8 mouse cellular contexts compared by ENCODE assay signal in the genomic region with DNA sequence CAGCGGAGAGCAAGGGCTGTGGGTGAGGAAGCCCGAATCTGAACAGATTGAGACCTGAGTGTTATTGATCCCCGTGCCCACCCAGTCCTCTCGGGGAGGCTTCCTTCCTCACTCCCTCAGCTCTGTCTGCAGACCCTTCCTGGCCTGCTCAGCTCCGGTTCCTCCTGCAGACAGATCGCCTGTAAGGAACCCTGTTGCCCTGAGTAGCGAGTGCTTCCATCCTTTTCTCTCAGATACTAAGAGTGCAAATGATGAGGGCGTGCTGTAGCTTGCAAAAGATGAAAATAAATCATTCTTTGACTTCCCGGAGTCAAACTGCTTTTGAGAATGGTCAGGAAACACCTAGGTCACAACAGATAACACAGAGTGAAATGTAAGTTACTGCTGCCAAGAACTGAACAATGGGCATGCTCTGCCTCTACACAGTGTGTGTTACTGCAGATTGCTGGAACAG.
DNase-seq lines count a peak whose midpoint lies in the region; ATAC-seq lines count a peak whose summit lies in the region.

No protein-coding gene starts in this region.

- H3K27ac ChIP-seq in intestine, embryonic 14.5 days (ENCODE audit: low read depth), result no peak overlapping the region
- H3K27ac ChIP-seq in intestine, embryonic 16.5 days (ENCODE audit: low read length), result no peak overlapping the region
- 0 out of 2 replicates have a peak overlapping the region, but pooled peaks have one; percentile 19 for H3K27ac ChIP-seq in embryonic facial prominence, embryonic 10.5 days (replicated peaks)
- peak overlapping the region; percentile 42; the same call in 1 of the 2 replicates for H3K27ac ChIP-seq in midbrain, embryonic 14.5 days (replicated peaks; ENCODE audit: low read depth, low read length)

- no peak for DNase-seq in intestine, embryonic 14.5 days (ENCODE audit: low spot score)
- DNase-seq in embryonic facial prominence, embryonic 10.5 days (ENCODE audit: low spot score), result no peak
- DNase-seq in midbrain, embryonic 14.5 days, result peak; percentile 9
- DNase-seq in urinary bladder, postnatal 36 days (ENCODE audit: low spot score in 2 of 2), result no peak
- DNase-seq in layer of hippocampus, adult 9-11 months, result no peak

- peak overlapping the region; percentile 48 for H3K4me2 ChIP-seq in intestine, embryonic 14.5 days (ENCODE audit: low read length)
- H3K4me2 ChIP-seq in intestine, embryonic 16.5 days (ENCODE audit: low read depth, low read length), result no peak overlapping the region
- H3K4me2 ChIP-seq in midbrain, embryonic 14.5 days (ENCODE audit: low read length), result peak overlapping the region; percentile 58

- 21% methylated on average over 9 of the region's 9 CpGs for WGBS in intestine, embryonic 14.5 days
- WGBS in intestine, embryonic 16.5 days, result 34% methylated on average over 9 of the region's 9 CpGs
- 54% methylated on average over 9 of the region's 9 CpGs for WGBS in embryonic facial prominence, embryonic 10.5 days
- 76% methylated on average over 9 of the region's 9 CpGs for WGBS in midbrain, embryonic 14.5 days

- H3K9me3 ChIP-seq in intestine, embryonic 14.5 days (ENCODE audit: control insufficient read depth, low read length), result no peaks in the 10 kb centered on the region
- H3K9me3 ChIP-seq in intestine, embryonic 16.5 days (ENCODE audit: control insufficient read depth, low read length), result no peaks in the 10 kb centered on the region
- H3K9me3 ChIP-seq in embryonic facial prominence, embryonic 10.5 days, result no peaks in the 10 kb centered on the region
- H3K9me3 ChIP-seq in midbrain, embryonic 14.5 days (ENCODE audit: control insufficient read depth, low read length), result no peaks in the 10 kb centered on the region

- H3K9ac ChIP-seq in intestine, embryonic 14.5 days (ENCODE audit: low read length), result no peak overlapping the region
- no peak overlapping the region for H3K9ac ChIP-seq in intestine, embryonic 16.5 days (ENCODE audit: low read depth, low read length)
- H3K9ac ChIP-seq in midbrain, embryonic 14.5 days (replicated peaks; ENCODE audit: low read length), result peak overlapping the region; percentile 36; the same call in 1 of the 2 replicates

- peaks cover 23% of the 10 kb centered on the region for H3K4me1 ChIP-seq in intestine, embryonic 14.5 days (replicated peaks; ENCODE audit: control insufficient read depth, insufficient read depth, low read length)
- H3K4me1 ChIP-seq in intestine, embryonic 16.5 days (ENCODE audit: control insufficient read depth, insufficient read depth, low read length), result peaks cover 31% of the 10 kb centered on the region
- H3K4me1 ChIP-seq in embryonic facial prominence, embryonic 10.5 days, result peaks cover 32% of the 10 kb centered on the region
- H3K4me1 ChIP-seq in midbrain, embryonic 14.5 days (ENCODE audit: control insufficient read depth, insufficient read depth, low read length), result peaks cover 4% of the 10 kb centered on the region; the same call in 1 of the 2 replicates

- no peak for ATAC-seq in intestine, embryonic 14.5 days (replicated peaks; ENCODE audit: low FRiP score, low TSS enrichment, low read depth)
- no peak for ATAC-seq in intestine, embryonic 16.5 days
- peak; percentile 14 to 48; a peak in 3 of 4 replicates for ATAC-seq in hematopoietic stem cell, adult 5-6 weeks (replicated peaks in 1 of 2; ENCODE audit: insufficient read depth in 1 of 2, low FRiP score in 2 of 2, low TSS enrichment in 1 of 2, low read depth in 1 of 2, poor library complexity in 2 of 2, severe bottlenecking in 2 of 2)
- ATAC-seq in midbrain, embryonic 14.5 days (ENCODE audit: low FRiP score, low TSS enrichment), result no peak
- no peak for ATAC-seq in activated CD4-positive, CD25-positive, alpha-beta regulatory T cell, adult 4 months

- no peak overlapping the region for H3K4me3 ChIP-seq in intestine, embryonic 14.5 days (ENCODE audit: low read depth, low read length)
- H3K4me3 ChIP-seq in intestine, embryonic 16.5 days (ENCODE audit: low read length), result no peak overlapping the region
- H3K4me3 ChIP-seq in embryonic facial prominence, embryonic 10.5 days, result no peak overlapping the region
- H3K4me3 ChIP-seq in midbrain, embryonic 14.5 days (replicated peaks; ENCODE audit: low read depth, low read length), result peak overlapping the region; percentile 12; the same call in 1 of the 2 replicates

- H3K36me3 ChIP-seq in intestine, embryonic 14.5 days (ENCODE audit: control insufficient read depth, insufficient read depth, low read length), result no peaks in the 10 kb centered on the region
- H3K36me3 ChIP-seq in intestine, embryonic 16.5 days (ENCODE audit: control insufficient read depth, insufficient read depth, low read length), result no peaks in the 10 kb centered on the region
- no peaks in the 10 kb centered on the region for H3K36me3 ChIP-seq in embryonic facial prominence, embryonic 10.5 days (replicated peaks)
- H3K36me3 ChIP-seq in midbrain, embryonic 14.5 days (ENCODE audit: control insufficient read depth, insufficient read depth, low read length), result no peaks in the 10 kb centered on the region

- no peaks in the 10 kb centered on the region for H3K27me3 ChIP-seq in intestine, embryonic 14.5 days (replicated peaks; ENCODE audit: control insufficient read depth, insufficient read depth, low read length)
- H3K27me3 ChIP-seq in intestine, embryonic 16.5 days (replicated peaks; ENCODE audit: control insufficient read depth, insufficient read depth, low read length), result no peaks in the 10 kb centered on the region
- no peaks in the 10 kb centered on the region for H3K27me3 ChIP-seq in embryonic facial prominence, embryonic 10.5 days (replicated peaks; ENCODE audit: low read depth, poor library complexity, severe bottlenecking)
- H3K27me3 ChIP-seq in midbrain, embryonic 14.5 days (ENCODE audit: control insufficient read depth, insufficient read depth, low read length), result no peaks in the 10 kb centered on the region

Comparison
In these comparisons a context has a peak if more than half of its experiments do, and no peak if none do; other contexts are left out.
1. ATAC-seq: peak in hematopoietic stem cell, adult 5-6 weeks (2 of 2); none in intestine, embryonic 14.5 days (single experiment), intestine, embryonic 16.5 days (single experiment), midbrain, embryonic 14.5 days (single experiment) and activated CD4-positive, CD25-positive, alpha-beta regulatory T cell, adult 4 months (single experiment).
2. H3K27ac ChIP-seq: peak in embryonic facial prominence, embryonic 10.5 days (single experiment) and midbrain, embryonic 14.5 days (single experiment); none in intestine, embryonic 14.5 days (single experiment) and intestine, embryonic 16.5 days (single experiment).